In genomic region chr12:73363956-73364355, GRCm38 (mm10) we compare ENCODE assay signal across 28 mouse cellular contexts.
"Had no signal": no experiment of that assay in that cellular context is flagged by ENCODE, and none has a peak within 500 bp of the region (broad histone marks: within the 10 kb centered on the region; RNA-seq: fewer than 3 reads in every experiment).

No protein-coding gene starts in this region.

- H3K4me3 ChIP-seq: embryonic facial prominence, embryonic 10.5 days; embryonic facial prominence, embryonic 12.5 days; embryonic facial prominence, embryonic 13.5 days; embryonic facial prominence, embryonic 15.5 days; erythroblast, embryonic 14.5 days; forebrain, embryonic 10.5 days; forebrain, embryonic 12.5 days; forebrain, embryonic 15.5 days; gastrocnemius, adult 2 months; heart, adult 2 months had no signal

- H3K4me2 ChIP-seq: embryonic facial prominence, embryonic 12.5 days; embryonic facial prominence, embryonic 13.5 days; embryonic facial prominence, embryonic 15.5 days; forebrain, embryonic 12.5 days; forebrain, embryonic 15.5 days had no signal

- H3K4me1 ChIP-seq: forebrain, embryonic 12.5 days had no signal

- H3K27me3 ChIP-seq: embryonic facial prominence, embryonic 12.5 days; embryonic facial prominence, embryonic 13.5 days; embryonic facial prominence, embryonic 15.5 days; forebrain, embryonic 12.5 days; forebrain, embryonic 15.5 days had no signal

- H3K36me3 ChIP-seq: embryonic facial prominence, embryonic 10.5 days; embryonic facial prominence, embryonic 12.5 days; embryonic facial prominence, embryonic 13.5 days; embryonic facial prominence, embryonic 15.5 days; forebrain, embryonic 10.5 days; forebrain, embryonic 12.5 days; forebrain, embryonic 15.5 days had no signal

- ATAC-seq: forebrain, embryonic 14.5 days; forebrain, embryonic 15.5 days; forebrain, embryonic 16.5 days; forebrain, postnatal 0 days had no signal

- H3K9me3 ChIP-seq: embryonic facial prominence, embryonic 10.5 days; embryonic facial prominence, embryonic 12.5 days; embryonic facial prominence, embryonic 13.5 days; embryonic facial prominence, embryonic 15.5 days; forebrain, embryonic 10.5 days; forebrain, embryonic 12.5 days; forebrain, embryonic 15.5 days had no signal

- H3K9ac ChIP-seq: embryonic facial prominence, embryonic 12.5 days; embryonic facial prominence, embryonic 13.5 days; embryonic facial prominence, embryonic 15.5 days; forebrain, embryonic 12.5 days; forebrain, embryonic 15.5 days; forebrain, postnatal 0 days had no signal

- H3K27ac ChIP-seq: embryonic facial prominence, embryonic 10.5 days; embryonic facial prominence, embryonic 12.5 days; embryonic facial prominence, embryonic 13.5 days; embryonic facial prominence, embryonic 15.5 days; forebrain, embryonic 10.5 days; forebrain, embryonic 12.5 days; forebrain, embryonic 15.5 days; gastrocnemius, adult 2 months; heart, adult 2 months had no signal

- DNase-seq: cerebellum, adult 18-20 months; cerebellum, adult 2 months; cerebellum, adult 8-10 months; cerebellum, adult 9-10 months; cerebellum, adult 9-11 months; cerebellum, postnatal 10 days; cerebellum, postnatal 14 days; cerebellum, postnatal 25 days; cerebellum, postnatal 36 days; embryo, embryonic 11 days; forebrain, postnatal 0 days; gastrocnemius, adult 2 months; gastrocnemius, postnatal 10 days; gastrocnemius, postnatal 14 days; gastrocnemius, postnatal 25 days; gastrocnemius, postnatal 36 days; heart, adult 18-20 months; heart, adult 2 months had no signal
